In the genomic region with DNA sequence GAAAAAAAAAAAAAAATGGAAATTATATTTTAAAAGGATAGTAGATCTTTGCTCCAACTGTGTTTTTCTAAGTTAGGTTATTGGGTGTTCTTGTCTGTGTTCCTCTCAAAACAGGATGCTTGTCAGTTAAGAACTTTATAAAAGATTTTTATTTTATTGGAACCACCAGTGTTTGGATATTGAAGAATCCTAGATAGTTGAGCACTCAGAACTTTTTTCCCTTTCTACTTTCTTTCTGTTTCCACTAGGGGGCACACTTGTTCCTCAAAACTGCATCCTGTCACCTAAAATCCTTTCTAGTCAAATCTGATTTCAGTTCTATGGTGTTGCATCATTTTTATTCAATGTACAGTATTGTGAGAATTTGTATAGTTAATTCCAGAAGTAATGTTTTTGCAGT, we compare ENCODE assay signal across 9 mouse cellular contexts. TPM values are rescaled to one million over a fixed set of nuclear protein-coding genes. Genes with fewer than 3 reads are reported as not detected.
A peak's percentile ranks its signal among the peaks of the same experiment; 100 is the strongest.
DNase-seq lines count a peak whose midpoint lies in the region; ATAC-seq and TF ChIP-seq lines count a peak whose summit lies in the region.
"Had no signal": no experiment of that assay in that cellular context is flagged by ENCODE, and none has a peak within 500 bp of the region (broad histone marks: within the 10 kb centered on the region; RNA-seq: fewer than 3 reads in every experiment).

No protein-coding gene starts in this region.

- H3K9ac ChIP-seq in kidney, postnatal 0 days (ENCODE audit: low read depth, low read length): no peak overlapping the region
- no peak overlapping the region for H3K9ac ChIP-seq in kidney, embryonic 16.5 days (replicated peaks; ENCODE audit: low read length)

- peak; percentile 71 for DNase-seq in kidney, postnatal 0 days (ENCODE audit: low spot score)
- DNase-seq in ZHBTc4 (ENCODE audit: low read depth, low spot score): peak; percentile 49
- peak; percentile 33 for DNase-seq in lung, postnatal 10 days
- no peak for DNase-seq in urinary bladder, postnatal 25 days (ENCODE audit: low spot score)
- no peak for DNase-seq in gastrocnemius, postnatal 4 days (ENCODE audit: low spot score in 2 of 2)
- DNase-seq in layer of hippocampus, postnatal 36 days: no peak
- DNase-seq: gastrocnemius, postnatal 25 days had no signal

- no peak overlapping the region for H3K27ac ChIP-seq in kidney, postnatal 0 days
- H3K27ac ChIP-seq in kidney, embryonic 16.5 days (ENCODE audit: low read length): no peak overlapping the region

- H3K4me2 ChIP-seq in kidney, postnatal 0 days (ENCODE audit: low read length): no peak overlapping the region
- no peak overlapping the region for H3K4me2 ChIP-seq in kidney, embryonic 16.5 days (replicated peaks; ENCODE audit: low read depth, low read length)

- H3K4me1 ChIP-seq in kidney, postnatal 0 days (replicated peaks; ENCODE audit: insufficient read depth, low read length): no peaks in the 10 kb centered on the region
- no peaks in the 10 kb centered on the region for H3K4me1 ChIP-seq in kidney, embryonic 16.5 days (ENCODE audit: insufficient read depth, low read length)
- no peaks in the 10 kb centered on the region; the same call in 1 of the 2 replicates for H3K4me1 ChIP-seq in E14TG2a.4 (replicated peaks; ENCODE audit: low read depth, low read length)

- H3K36me3 ChIP-seq in kidney, postnatal 0 days (ENCODE audit: insufficient read depth, low read length): peaks cover 28% of the 10 kb centered on the region
- H3K36me3 ChIP-seq in kidney, embryonic 16.5 days (ENCODE audit: insufficient read depth, low read length): peaks cover 17% of the 10 kb centered on the region; the same call in 1 of the 2 replicates
- H3K36me3 ChIP-seq in E14TG2a.4 (ENCODE audit: insufficient read depth, low read length): peaks cover 75% of the 10 kb centered on the region

- no peak overlapping the region for H3K4me3 ChIP-seq in kidney, postnatal 0 days (replicated peaks; ENCODE audit: low read depth, low read length)
- H3K4me3 ChIP-seq in kidney, embryonic 16.5 days (ENCODE audit: low read length): no peak overlapping the region
- H3K4me3 ChIP-seq in E14TG2a.4 (replicated peaks; ENCODE audit: low read length): no peak overlapping the region

- H3K27me3 ChIP-seq in kidney, postnatal 0 days (ENCODE audit: insufficient read depth, low read length): no peaks in the 10 kb centered on the region
- no peaks in the 10 kb centered on the region for H3K27me3 ChIP-seq in kidney, embryonic 16.5 days (ENCODE audit: insufficient read depth, low read length)
- H3K27me3 ChIP-seq in E14TG2a.4 (ENCODE audit: insufficient read depth, low read length): no peaks in the 10 kb centered on the region

- no peaks in the 10 kb centered on the region for H3K9me3 ChIP-seq in kidney, postnatal 0 days (replicated peaks; ENCODE audit: low read length)
- H3K9me3 ChIP-seq in kidney, embryonic 16.5 days (ENCODE audit: low read length): no peaks in the 10 kb centered on the region
- no peaks in the 10 kb centered on the region for H3K9me3 ChIP-seq in E14TG2a.4 (ENCODE audit: low read length)

- TF ChIP-seq CTCF in kidney, postnatal 0 days (IDR thresholded peaks at IDR 0.05; ENCODE audit: low read depth): peak; percentile 78
- peak; percentile 58 for TF ChIP-seq CTCF in E14TG2a.4 (conservative IDR thresholded peaks at IDR 0.05; ENCODE audit: low read length)

- no peak for ATAC-seq in kidney, postnatal 0 days (replicated peaks; ENCODE audit: low FRiP score, low read depth)
- ATAC-seq in kidney, embryonic 16.5 days (ENCODE audit: low FRiP score, low TSS enrichment): no peak

RNA-seq across cellular contexts. Expression of a gene that starts 51.5 kb away (rescaled TPM):
- polyA plus RNA-seq in kidney, postnatal 0 days (2015; fragmentation: Nextera tagmentation; extraction: Ambion mirVana): 9.5 TPM in 2 replicates
- polyA plus RNA-seq in kidney, embryonic 16.5 days (2015; fragmentation: Nextera tagmentation; extraction: Ambion mirVana): 20.3 and 21.3 TPM in 2 replicates
- total RNA-seq in gastrocnemius, postnatal 4 days (2021): 10 to 100 TPM; 78.1 to 79.3 TPM
- 1 to 10 TPM; 4.7 to 7.4 TPM for total RNA-seq in layer of hippocampus, postnatal 36 days (2021)

Comparison
In these comparisons a context has a peak if more than half of its experiments do, and no peak if none do; other contexts are left out.
1. DNase-seq: peak in kidney, postnatal 0 days (single experiment), ZHBTc4 (single experiment) and lung, postnatal 10 days (single experiment); none in urinary bladder, postnatal 25 days (single experiment), gastrocnemius, postnatal 4 days (0 of 2) and layer of hippocampus, postnatal 36 days (0 of 2).
2. RNA of a gene that starts 51.5 kb away (total RNA-seq): 78.1 to 79.3 TPM in gastrocnemius, postnatal 4 days; 4.7 to 7.4 TPM in layer of hippocampus, postnatal 36 days; every median in the first group is over 4 times any median in the second.